Mouse (Mus musculus) intestine, embryonic 14.5 days (tissue): ENCODE data around the gene Snf8. TPM values are rescaled to one million over a fixed set of nuclear protein-coding genes. Genes with fewer than 3 reads are reported as not detected.

Experiments used
- ATAC-seq: fragments of 200-750 bp; cut with Nextera tagmentation; replicated peaks from 2 replicates; pipeline ENCODE4 v1.8.0; 2017; ENCODE audit warnings: low read depth, moderate number of reproducible peaks, moderate TSS enrichment, moderate library complexity; ENCODE audit not compliant: low FRiP score, low TSS enrichment
- DNase-seq: peaks from one replicate; pipeline ENCODE4 v3.0.0-alpha.2; 2018; ENCODE audit warnings: low spot score
- H3K27ac ChIP-seq: fragments of 300-500 bp; sonication (generic); 2 replicates; pipeline ENCODE4 v1.5.1; 2014; ENCODE audit warnings: low read depth, mild to moderate bottlenecking, control low read depth
- H3K27me3 ChIP-seq: fragments of 300-500 bp; sonication (generic); replicated peaks from 2 replicates; pipeline ENCODE4 v1.6.1; 2014; ENCODE audit warnings: low read length, control low read depth; ENCODE audit not compliant: control insufficient read depth, insufficient read depth
- H3K36me3 ChIP-seq: fragments of 300-500 bp; sonication (generic); 2 replicates; pipeline ENCODE4 v1.6.1; 2014; ENCODE audit warnings: low read length, control low read depth; ENCODE audit not compliant: control insufficient read depth, insufficient read depth
- H3K4me1 ChIP-seq: fragments of 300-500 bp; sonication (generic); replicated peaks from 2 replicates; pipeline ENCODE4 v1.6.1; 2014; ENCODE audit warnings: low read length, control low read depth, mixed read lengths; ENCODE audit not compliant: control insufficient read depth, insufficient read depth
- H3K4me2 ChIP-seq: fragments of 300-500 bp; sonication (generic); 2 replicates; pipeline ENCODE4 v1.6.1; 2014; ENCODE audit warnings: low read length
- H3K4me3 ChIP-seq: fragments of 300-500 bp; sonication (generic); 2 replicates; pipeline ENCODE4 v1.5.1; 2014; ENCODE audit warnings: low read depth, low read length, control low read depth, mixed read lengths
- H3K9ac ChIP-seq: fragments of 300-500 bp; sonication (generic); 2 replicates; pipeline ENCODE4 v1.6.1; 2014; ENCODE audit warnings: mild to moderate bottlenecking, low read length
- H3K9me3 ChIP-seq: fragments of 300-500 bp; sonication (generic); 2 replicates; pipeline ENCODE4 v1.6.1; 2016; ENCODE audit warnings: low read length, control low read depth; ENCODE audit not compliant: control insufficient read depth
- WGBS: fragments of 180-500 bp; shearing (Covaris S2); extraction: QIAGEN DNeasy Blood & Tissue Kit; methylation state at CpG from one replicate; pipeline ENCODE4 v1.1.7; 2014; 5-methylcytosine and 5-hydroxymethylcytosine counted together
- polyA plus RNA-seq: library from polyadenylated mRNA; unstranded; fragments of >200 nt; fragmentation: Nextera tagmentation; extraction: Ambion mirVana; gene quantifications from 2 replicates; pipeline ENCODE4 v1.2.1, GENCODE M21; 2014

Gene Snf8
- polyA plus RNA-seq, 1 experiment from 2014 or later = 39.3 TPM

GRCm38 (mm10) chr11:96074351-96075176, 39.9 kb downstream of the Snf8 start:
- no peaks in the 10 kb centered on the region for H3K9me3 ChIP-seq
- peak overlapping the region; percentile 64 for H3K27ac ChIP-seq
- H3K4me2 ChIP-seq = peak overlapping the region; percentile 90
- ATAC-seq (no peak), DNase-seq (no peak)
- 15% methylated on average over 17 of the region's 17 CpGs for WGBS
- no peaks in the 10 kb centered on the region for H3K27me3 ChIP-seq
- H3K4me3 ChIP-seq = peak overlapping the region; percentile 92
- H3K4me1 ChIP-seq = no peaks in the 10 kb centered on the region; the same call in 1 of the 2 replicates
- H3K36me3 ChIP-seq = peaks cover 31% of the 10 kb centered on the region
- peak overlapping the region; percentile 83 for H3K9ac ChIP-seq

- H3K27me3 ChIP-seq = no peaks in the 10 kb centered on the region
- peak overlapping the region; percentile 64 for H3K27ac ChIP-seq
- H3K4me3 ChIP-seq = peak overlapping the region; percentile 92
- DNase-seq (no peak), ATAC-seq (no peak)
- no peaks in the 10 kb centered on the region for H3K9me3 ChIP-seq
- WGBS = under 1% methylated on average over 15 of the region's 15 CpGs
- no peaks in the 10 kb centered on the region; the same call in 1 of the 2 replicates for H3K4me1 ChIP-seq
- H3K9ac ChIP-seq = peak overlapping the region; percentile 83
- peak overlapping the region; percentile 90 for H3K4me2 ChIP-seq
- H3K36me3 ChIP-seq = peaks cover 27% of the 10 kb centered on the region
Observed at GRCm38 (mm10) chr11:96075177-96075508, 40.5 kb downstream of the Snf8 start.

GRCm38 (mm10) chr11:96075509-96076220, 41.0 kb downstream of the Snf8 start, which contains the start of gene Atp5g1:
TSS of gene Atp5g1 (minus strand) at chr11:96075670.
- ATAC-seq = peak; percentile 98
- Histone ChIP-seq H3K9ac (peak within 1 kb of the TSS; percentile 83), H3K36me3 (peaks cover 22% of the 10 kb centered on the region), H3K4me3 (peak within 1 kb of the TSS; percentile 92), H3K4me2 (peak within 1 kb of the TSS; percentile 90), H3K4me1 (no peaks in the 10 kb centered on the region; the same call in 1 of the 2 replicates), H3K9me3 (no peaks in the 10 kb centered on the region), H3K27ac (peak within 1 kb of the TSS; percentile 64), H3K27me3 (no peaks in the 10 kb centered on the region)
- peak; percentile 93 for DNase-seq
- WGBS = under 1% methylated on average over 37 of the region's 37 CpGs

GRCm38 (mm10) chr11:96076221-96077105, 41.8 kb downstream of the Snf8 start:
- no peak for DNase-seq
- peak overlapping the region; percentile 92 for H3K4me3 ChIP-seq
- peaks cover 14% of the 10 kb centered on the region for H3K36me3 ChIP-seq
- H3K27me3 ChIP-seq = no peaks in the 10 kb centered on the region
- WGBS = 69% methylated on average over 13 of the region's 13 CpGs
- peak overlapping the region; percentile 36; the same call in 1 of the 2 replicates for H3K27ac ChIP-seq
- peak overlapping the region; percentile 60 for H3K4me2 ChIP-seq
- ATAC-seq = no peak
- no peaks in the 10 kb centered on the region; the same call in 1 of the 2 replicates for H3K4me1 ChIP-seq
- peak overlapping the region; percentile 11 for H3K9ac ChIP-seq
- H3K9me3 ChIP-seq = no peaks in the 10 kb centered on the region

GRCm38 (mm10) chr11:96080736-96081135, 46.1 kb downstream of the Snf8 start:
- H3K36me3 ChIP-seq = no peaks in the 10 kb centered on the region
- 77% methylated on average over 5 of the region's 5 CpGs for WGBS
- ATAC-seq = no peak

GRCm38 (mm10) chr11:96082682-96083081, 48.0 kb downstream of the Snf8 start:
- H3K9me3 ChIP-seq = no peaks in the 10 kb centered on the region
- H3K4me3 ChIP-seq = no peak overlapping the region
- no peak for ATAC-seq
- 67% methylated on average over 3 of the region's 3 CpGs for WGBS
- DNase-seq = no peak
- H3K4me1 ChIP-seq = no peaks in the 10 kb centered on the region
- no peak overlapping the region for H3K9ac ChIP-seq
- H3K27me3 ChIP-seq = no peaks in the 10 kb centered on the region
- no peaks in the 10 kb centered on the region for H3K36me3 ChIP-seq
- no peak overlapping the region for H3K27ac ChIP-seq
- H3K4me2 ChIP-seq = no peak overlapping the region

More at GRCm38 (mm10) chr11:96080736-96081135, 46.1 kb downstream of the Snf8 start:
- no peak overlapping the region for H3K27ac ChIP-seq
- no peaks in the 10 kb centered on the region for H3K9me3 ChIP-seq
- DNase-seq = no peak
- no peak overlapping the region for H3K9ac ChIP-seq
- no peak overlapping the region for H3K4me3 ChIP-seq
- H3K4me2 ChIP-seq = no peak overlapping the region
- no peaks in the 10 kb centered on the region for H3K27me3 ChIP-seq
- H3K4me1 ChIP-seq = no peaks in the 10 kb centered on the region

- no peak overlapping the region for H3K4me3 ChIP-seq
- no peak for ATAC-seq
- no peak overlapping the region for H3K4me2 ChIP-seq
- WGBS = 90% methylated on average over 6 of the region's 6 CpGs
- 0 out of 2 replicates have a peak, but pooled peaks cover 2% of the 10 kb centered on the region for H3K27me3 ChIP-seq
- H3K9me3 ChIP-seq = 0 out of 2 replicates have a peak, but pooled peaks cover 4% of the 10 kb centered on the region
- H3K4me1 ChIP-seq = no peaks in the 10 kb centered on the region
- DNase-seq = no peak
- no peak overlapping the region for H3K9ac ChIP-seq
- H3K27ac ChIP-seq = no peak overlapping the region
- no peaks in the 10 kb centered on the region for H3K36me3 ChIP-seq
Observed at GRCm38 (mm10) chr11:96087981-96088380, 53.3 kb downstream of the Snf8 start.

GRCm38 (mm10) chr11:96091073-96091472, 56.4 kb downstream of the Snf8 start:
- Histone ChIP-seq H3K4me1 (no peaks in the 10 kb centered on the region), H3K36me3 (no peaks in the 10 kb centered on the region), H3K27ac (no peak overlapping the region), H3K4me3 (no peak overlapping the region), H3K4me2 (no peak overlapping the region), H3K27me3 (0 out of 2 replicates have a peak, but pooled peaks cover 3% of the 10 kb centered on the region), H3K9me3 (0 out of 2 replicates have a peak, but pooled peaks cover 4% of the 10 kb centered on the region), H3K9ac (no peak overlapping the region)
- ATAC-seq (no peak), DNase-seq (no peak)
- 74% methylated on average over 2 of the region's 2 CpGs for WGBS
